9 mouse cellular contexts compared by ENCODE assay signal in the genomic region with DNA sequence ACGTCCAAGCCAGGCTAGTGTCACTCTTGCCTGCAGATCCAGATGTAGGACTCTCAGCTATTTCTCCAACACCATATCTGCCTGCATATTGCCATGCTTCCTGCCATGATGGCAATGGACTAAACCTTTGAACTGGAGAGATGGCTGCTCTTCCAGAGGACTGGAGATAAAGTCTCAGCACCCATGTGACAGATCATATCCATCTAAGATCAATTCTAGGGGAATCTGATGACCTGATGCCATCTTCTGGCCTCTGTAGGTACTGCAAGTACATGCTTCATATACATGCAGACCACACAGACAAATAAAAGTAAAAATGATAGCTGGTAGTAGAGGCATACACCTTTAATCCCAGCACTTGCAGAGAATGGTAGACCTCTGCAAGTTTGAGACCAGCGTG. TPM values are rescaled to one million over a fixed set of nuclear protein-coding genes. Genes with fewer than 3 reads are reported as not detected.
DNase-seq lines count a peak whose midpoint lies in the region; ATAC-seq lines count a peak whose summit lies in the region.
"Had no signal": no experiment of that assay in that cellular context is flagged by ENCODE, and none has a peak within 500 bp of the region (broad histone marks: within the 10 kb centered on the region; RNA-seq: fewer than 3 reads in every experiment).

No protein-coding gene starts in this region.

- WGBS in forebrain, embryonic 11.5 days: 64% methylated on average over 2 of the region's 2 CpGs

- no peak overlapping the region for H3K27ac ChIP-seq in forebrain, embryonic 11.5 days (ENCODE audit: low read depth, low read length)
- H3K27ac ChIP-seq: lung, embryonic 15.5 days had no signal

- no peak overlapping the region for H3K9ac ChIP-seq in forebrain, embryonic 11.5 days (ENCODE audit: low read length)
- H3K9ac ChIP-seq: lung, embryonic 15.5 days had no signal

- H3K9me3 ChIP-seq in forebrain, embryonic 11.5 days (ENCODE audit: control insufficient read depth, low read length): no peaks in the 10 kb centered on the region
- H3K9me3 ChIP-seq: lung, embryonic 15.5 days had no signal

- peak; percentile 48 for DNase-seq in gastrocnemius, adult 18-20 months (ENCODE audit: low spot score)
- no peak for DNase-seq in gastrocnemius, postnatal 4 days (ENCODE audit: low spot score in 2 of 2)
- peak; percentile 36 for DNase-seq in right cerebral cortex, postnatal 14 days
- no peak for DNase-seq in right cerebral cortex, postnatal 25 days
- DNase-seq in embryo, embryonic 10 days (ENCODE audit: low spot score): peak; percentile 45
- DNase-seq in frontal cortex, postnatal 14 days (ENCODE audit: low spot score in 2 of 2): no peak
- DNase-seq in forebrain, embryonic 11.5 days (ENCODE audit: low spot score): no peak

- H3K4me1 ChIP-seq in forebrain, embryonic 11.5 days (replicated peaks; ENCODE audit: control insufficient read depth, insufficient read depth, low read length): no peaks in the 10 kb centered on the region
- H3K4me1 ChIP-seq: lung, embryonic 15.5 days had no signal

- peak; percentile 67 for ATAC-seq in megakaryocyte, adult 5-6 weeks (ENCODE audit: poor library complexity, severe bottlenecking)
- no peak for ATAC-seq in forebrain, embryonic 11.5 days (replicated peaks; ENCODE audit: low FRiP score)

- H3K4me2 ChIP-seq in forebrain, embryonic 11.5 days (ENCODE audit: low read depth, low read length, severe bottlenecking): no peak overlapping the region
- H3K4me2 ChIP-seq: lung, embryonic 15.5 days had no signal

- no peaks in the 10 kb centered on the region for H3K27me3 ChIP-seq in forebrain, embryonic 11.5 days (ENCODE audit: control insufficient read depth, insufficient read depth, low read length)
- H3K27me3 ChIP-seq: lung, embryonic 15.5 days had no signal

- H3K4me3 ChIP-seq in forebrain, embryonic 11.5 days (ENCODE audit: low read depth, low read length): no peak overlapping the region
- H3K4me3 ChIP-seq: lung, embryonic 15.5 days had no signal

- no peaks in the 10 kb centered on the region for H3K36me3 ChIP-seq in forebrain, embryonic 11.5 days (ENCODE audit: control insufficient read depth, insufficient read depth, low read length)

RNA-seq across cellular contexts. Expression of a gene that starts 10.5 kb away (rescaled TPM):
- total RNA-seq in gastrocnemius, adult 18-20 months (2021): 1 to 10 TPM; 4.8 TPM
- total RNA-seq in gastrocnemius, postnatal 4 days (2021): 1 to 10 TPM; 5.2 to 6.0 TPM
- total RNA-seq in megakaryocyte, adult 5-6 weeks (2015): 4.9 and 6.3 TPM in 2 replicates
- total RNA-seq in megakaryocyte, adult 5-6 weeks (2017): 2.2 and 4.3 TPM in 2 replicates
- not detected in 2 replicates for polyA plus RNA-seq in forebrain, embryonic 11.5 days (2014; fragmentation: Nextera tagmentation; extraction: Ambion mirVana)

RNA-seq across cellular contexts. Expression of a gene that starts 46.7 kb away (rescaled TPM):
- 1 to 10 TPM; 1.6 TPM for total RNA-seq in gastrocnemius, adult 18-20 months (2021)
- total RNA-seq in gastrocnemius, postnatal 4 days (2021): 1 to 10 TPM; 4.7 to 4.8 TPM
- total RNA-seq in megakaryocyte, adult 5-6 weeks (2015): 2.1 and 3.5 TPM in 2 replicates
- 1.7 and 3.5 TPM in 2 replicates for total RNA-seq in megakaryocyte, adult 5-6 weeks (2017)
- polyA plus RNA-seq in forebrain, embryonic 11.5 days (2014; fragmentation: Nextera tagmentation; extraction: Ambion mirVana): 8.1 and 9.8 TPM in 2 replicates

Comparison
In these comparisons a context has a peak if more than half of its experiments do, and no peak if none do; other contexts are left out.
1. DNase-seq: peak in gastrocnemius, adult 18-20 months (single experiment), right cerebral cortex, postnatal 14 days (single experiment) and embryo, embryonic 10 days (single experiment); none in gastrocnemius, postnatal 4 days (0 of 2), right cerebral cortex, postnatal 25 days (single experiment), frontal cortex, postnatal 14 days (0 of 2) and forebrain, embryonic 11.5 days (single experiment).